Mouse (Mus musculus) small intestine, adult 2 months (tissue): ENCODE data around the gene Tmeff2. TPM values are rescaled to one million over a fixed set of nuclear protein-coding genes. Genes with fewer than 3 reads are reported as not detected.
"Not testable (repeated sequence)": the region's sequence is repeated elsewhere in the genome, so short reads cannot be mapped to it uniquely, and the experiment has no call there.

Experiments used
- H3K27ac ChIP-seq: fragments of 200-500 bp; 2 replicates; pipeline ENCODE4 v1.5.1; 2012; ENCODE audit warnings: low read depth, low read length, control low read depth, inconsistent platforms; ENCODE audit not compliant: insufficient read depth
- H3K27me3 ChIP-seq: fragments of 200-500 bp; 2 replicates; pipeline ENCODE4 v1.6.1; 2012; ENCODE audit warnings: mild to moderate bottlenecking, moderate library complexity, low read length, inconsistent platforms; ENCODE audit not compliant: control insufficient read depth, insufficient read depth
- H3K36me3 ChIP-seq: fragments of 200-500 bp; 2 replicates; pipeline ENCODE4 v1.6.1; 2012; ENCODE audit warnings: mild to moderate bottlenecking, low read length, control low read depth, inconsistent platforms; ENCODE audit not compliant: control insufficient read depth, insufficient read depth
- H3K4me1 ChIP-seq: fragments of 200-500 bp; 2 replicates; pipeline ENCODE4 v1.6.1; 2012; ENCODE audit warnings: low read length, inconsistent platforms, mixed read lengths; ENCODE audit not compliant: control insufficient read depth, insufficient read depth, insufficient read length
- H3K4me3 ChIP-seq: fragments of 200-500 bp; 2 replicates; pipeline ENCODE4 v1.5.1; 2012; ENCODE audit warnings: low read depth, mild to moderate bottlenecking, control low read depth, inconsistent platforms, low read length, moderate library complexity
- CTCF ChIP-seq: fragments of 200-500 bp; IDR thresholded peaks from 2 replicates; pipeline ENCODE4 v1.5.1; 2012; ENCODE audit warnings: low read depth, mild to moderate bottlenecking, control low read depth, inconsistent platforms, low read length, moderate library complexity, mixed read lengths; ENCODE audit not compliant: insufficient replicate concordance, insufficient read length; ENCODE audit errors: extremely low read depth
- POLR2A ChIP-seq: fragments of 200-500 bp; IDR thresholded peaks from 2 replicates; pipeline ENCODE4 v1.6.1; 2012; ENCODE audit warnings: low read depth, mild to moderate bottlenecking, control low read depth, inconsistent platforms, low read length, moderate library complexity
- WGBS: fragments of 180-500 bp; shearing (Covaris S2); methylation state at CpG from one replicate; pipeline ENCODE4 v1.1.7; 2018; 5-methylcytosine and 5-hydroxymethylcytosine counted together
- polyA plus RNA-seq: library from polyadenylated mRNA; depleted of rRNA; stranded (reverse); fragments of >200 nt; gene quantifications from 2 replicates; pipeline ENCODE4 v1.2.3, GENCODE M21; 2012; rRNA removed

The Tmeff2 gene
- polyA plus RNA-seq: 0.22 and 0.39 TPM in 2 replicates

DNA sequence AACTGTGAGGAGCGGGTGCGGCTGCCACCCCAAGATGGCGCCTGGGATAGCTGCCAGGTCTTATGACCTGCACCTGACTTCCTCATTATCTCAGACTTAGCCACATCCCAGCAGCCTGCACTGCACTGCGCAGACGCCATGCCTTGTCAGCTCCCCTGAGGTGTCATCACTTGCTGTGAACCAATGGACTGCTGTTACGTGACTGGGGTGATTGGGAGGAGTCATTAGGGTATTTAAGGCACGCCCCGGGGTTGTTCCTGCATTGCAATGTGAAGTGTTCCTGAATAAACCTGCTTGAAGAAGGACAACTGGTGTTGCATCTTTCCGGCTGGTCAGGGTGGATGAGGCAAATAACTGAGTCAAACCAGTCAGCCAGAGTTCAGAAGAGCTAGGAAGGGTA is at the start of gene Tmeff2:
Tmeff2 (plus strand) TSS at position 262 of the 400 bp plus-strand sequence.
- not testable (repeated sequence) for H3K4me1 ChIP-seq, H3K27ac ChIP-seq, H3K36me3 ChIP-seq, H3K4me3 ChIP-seq, H3K27me3 ChIP-seq
- WGBS: 86% methylated on average over 9 of the region's 9 CpGs

DNA sequence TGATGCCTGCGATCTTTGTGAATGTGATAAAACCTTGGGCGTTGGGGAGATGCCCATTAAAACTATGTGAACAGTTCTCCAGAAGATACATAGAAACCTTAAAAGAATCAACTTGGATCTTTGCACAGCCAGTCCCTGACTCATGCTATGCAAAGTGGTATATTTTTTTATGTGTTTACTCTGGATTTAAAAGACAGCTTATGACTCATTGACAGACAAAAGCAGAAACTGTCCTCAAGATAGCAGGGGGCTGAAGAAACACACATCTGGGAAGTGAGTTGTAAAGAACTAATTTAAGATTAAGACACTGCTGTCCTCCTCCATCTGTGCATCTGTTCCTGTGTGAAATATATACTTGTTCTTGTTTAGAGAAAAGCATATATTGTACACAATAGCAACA is 38.9 kb upstream of the Tmeff2 start:
- H3K36me3 ChIP-seq: no peaks in the 10 kb centered on the region
- H3K4me3 ChIP-seq: no peak overlapping the region
- 55% methylated on average over 2 of the region's 2 CpGs for WGBS
- H3K27ac ChIP-seq: no peak overlapping the region
- no peaks in the 10 kb centered on the region for H3K4me1 ChIP-seq
- H3K27me3 ChIP-seq: no peaks in the 10 kb centered on the region
- TF ChIP-seq POLR2A (no peak), CTCF (no peak)

DNA sequence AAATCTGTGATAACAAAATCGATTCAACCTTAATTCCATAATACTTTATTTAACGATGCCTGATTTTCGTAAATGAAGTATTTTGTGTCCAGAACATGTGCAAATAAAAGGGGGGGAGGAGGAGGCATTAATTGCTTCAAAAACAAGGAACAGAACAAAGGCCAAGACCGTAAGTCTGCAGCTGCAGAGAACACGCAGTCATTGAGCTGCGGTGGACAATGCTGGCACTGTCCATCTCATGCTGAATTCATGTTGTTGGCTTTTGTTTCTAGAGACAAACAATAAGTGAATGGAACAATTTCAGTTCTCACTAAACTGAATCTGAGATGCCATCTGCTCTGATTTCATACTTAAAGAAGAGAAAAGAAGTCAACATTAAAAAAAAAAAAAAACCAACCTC is 2.8 kb upstream of the Tmeff2 start:
- WGBS: 76% methylated on average over 6 of the region's 6 CpGs
- Histone ChIP-seq H3K4me1 (no peaks in the 10 kb centered on the region), H3K27ac (no peak overlapping the region), H3K27me3 (no peaks in the 10 kb centered on the region), H3K4me3 (no peak overlapping the region), H3K36me3 (no peaks in the 10 kb centered on the region)
- TF ChIP-seq CTCF (no peak), POLR2A (no peak)

DNA sequence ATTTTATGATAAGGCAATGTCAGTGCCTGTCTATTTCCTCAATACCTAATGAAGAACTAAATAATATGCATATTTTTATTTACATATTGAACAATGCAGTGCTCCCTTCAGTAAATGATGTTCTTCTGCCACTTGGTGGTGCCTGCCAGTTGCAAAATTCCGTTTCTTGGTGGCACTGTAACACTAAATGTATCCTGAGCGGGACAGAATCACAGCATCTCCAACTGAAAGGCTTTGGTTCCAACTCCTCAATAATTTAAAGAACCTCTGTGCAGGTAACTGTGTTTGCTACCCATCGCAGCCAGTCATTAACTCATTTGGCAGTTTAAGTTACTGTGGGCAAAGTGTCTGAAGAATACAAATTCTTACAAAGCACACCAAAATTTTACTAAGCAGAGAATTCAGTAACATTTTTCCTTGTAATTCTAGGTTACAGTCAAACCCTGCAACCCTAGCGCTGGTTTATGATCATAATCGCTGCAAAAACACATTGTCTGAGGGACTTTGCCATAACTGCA is 24.4 kb downstream of the Tmeff2 start:
- Histone ChIP-seq H3K27me3 (peaks cover 14% of the 10 kb centered on the region), H3K4me3 (no peak overlapping the region), H3K4me1 (no peaks in the 10 kb centered on the region; the same call in 1 of the 2 replicates), H3K36me3 (no peaks in the 10 kb centered on the region), H3K27ac (no peak overlapping the region)
- WGBS: 52% methylated on average over 5 of the region's 5 CpGs
- no peak for TF ChIP-seq POLR2A
- no peak for TF ChIP-seq CTCF

DNA sequence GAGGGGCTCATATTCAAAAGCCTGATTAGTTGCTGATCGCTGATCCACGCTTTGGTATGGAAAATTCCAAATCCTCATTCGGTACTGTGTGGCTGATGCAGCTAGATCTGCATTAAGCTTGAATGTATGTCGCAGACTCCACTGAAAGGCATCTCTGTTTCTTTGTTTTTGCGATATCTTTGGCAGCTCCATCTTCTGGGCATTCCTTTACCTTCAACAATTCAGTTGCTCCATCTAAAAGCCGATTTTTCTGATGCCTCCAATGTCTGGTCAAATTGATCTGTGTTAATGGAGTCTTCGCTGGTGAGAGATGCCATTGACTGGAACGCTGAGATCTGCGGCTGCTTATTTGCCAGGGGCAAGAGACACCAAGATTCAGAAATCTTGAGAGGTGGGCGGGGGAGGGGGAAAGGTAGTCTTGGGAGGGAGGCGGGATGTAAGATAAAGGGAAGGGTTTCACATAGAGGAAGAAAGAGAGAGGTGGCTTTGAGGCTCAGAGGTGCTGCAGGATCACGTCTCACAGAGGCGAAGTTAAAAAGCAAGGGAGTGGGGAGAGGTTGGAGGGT is 25.0 kb downstream of the Tmeff2 start:
- H3K27ac ChIP-seq: no peak overlapping the region
- H3K4me1 ChIP-seq: no peaks in the 10 kb centered on the region; the same call in 1 of the 2 replicates
- peaks cover 14% of the 10 kb centered on the region for H3K27me3 ChIP-seq
- no peak overlapping the region for H3K4me3 ChIP-seq
- TF ChIP-seq POLR2A: no peak
- 20% methylated on average over 13 of the region's 13 CpGs for WGBS
- H3K36me3 ChIP-seq: no peaks in the 10 kb centered on the region

DNA sequence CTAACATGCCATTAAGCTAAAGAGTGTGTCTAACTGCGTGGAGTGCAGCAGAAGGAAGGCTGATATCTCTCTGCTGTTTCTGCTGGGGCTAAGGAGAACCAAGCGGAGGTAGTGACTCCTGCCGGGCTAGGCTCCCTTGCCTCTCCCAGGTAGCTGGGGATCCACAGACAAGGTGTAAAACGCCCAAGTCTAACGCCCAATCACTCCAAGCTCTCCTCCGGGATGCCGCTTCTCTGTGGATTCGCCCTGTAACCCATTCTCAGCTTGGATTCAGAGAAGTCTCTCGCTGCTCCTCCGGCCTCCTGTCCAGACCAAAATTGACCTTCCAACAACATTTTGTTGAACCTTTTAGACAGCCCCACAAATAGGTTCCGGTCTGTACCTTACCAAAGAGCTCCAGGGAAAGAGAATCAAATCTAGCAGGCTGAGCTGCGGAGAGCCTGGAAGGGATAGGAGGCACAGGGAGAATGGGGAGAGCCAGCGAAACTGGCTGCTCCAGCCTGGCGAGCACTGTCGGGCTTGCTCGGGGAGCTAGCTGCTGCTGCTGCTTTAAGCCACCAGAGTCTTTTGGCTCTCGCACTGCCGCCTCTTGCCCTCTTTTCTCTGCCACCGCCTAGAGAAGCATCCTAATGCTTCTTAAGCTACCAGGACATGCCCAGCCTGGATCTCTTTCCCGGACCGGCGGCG is 26.1 kb downstream of the Tmeff2 start:
- Histone ChIP-seq H3K36me3 (no peaks in the 10 kb centered on the region), H3K27me3 (peaks cover 14% of the 10 kb centered on the region), H3K27ac (no peak overlapping the region), H3K4me1 (no peaks in the 10 kb centered on the region; the same call in 1 of the 2 replicates), H3K4me3 (peak overlapping the region; percentile 46)
- 4% methylated on average over 23 of the region's 23 CpGs for WGBS
- TF ChIP-seq POLR2A (no peak), CTCF (no peak)

DNA sequence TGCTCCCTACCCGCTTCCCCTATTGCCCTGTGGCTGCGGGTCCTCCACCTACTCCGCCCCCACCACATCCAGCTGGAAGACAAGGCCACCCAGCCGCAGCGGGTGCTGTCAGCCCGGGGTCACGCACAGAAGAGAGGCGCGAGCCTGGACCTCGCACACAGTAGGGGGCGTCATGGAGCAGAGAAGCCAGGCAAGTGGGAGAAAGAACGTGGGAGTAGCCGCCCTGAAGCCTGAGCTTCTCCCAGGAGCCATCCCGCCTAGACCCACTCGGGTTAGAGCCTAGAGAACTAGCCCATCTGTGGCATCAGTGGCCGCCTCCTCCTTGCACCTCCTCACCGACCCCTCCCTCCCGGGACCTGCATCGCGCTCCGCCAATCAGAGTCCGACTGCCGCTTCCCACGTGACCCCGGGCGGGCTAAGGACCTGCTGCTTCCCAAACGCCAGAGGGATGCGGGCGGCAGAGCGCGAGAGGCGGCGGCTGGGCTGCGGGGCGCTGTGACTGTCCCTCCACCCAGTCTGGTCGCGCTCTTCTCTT is 26.7 kb downstream of the Tmeff2 start:
- Histone ChIP-seq H3K4me1 (no peaks in the 10 kb centered on the region; the same call in 1 of the 2 replicates), H3K27me3 (peaks cover 14% of the 10 kb centered on the region), H3K36me3 (no peaks in the 10 kb centered on the region), H3K27ac (no peak overlapping the region), H3K4me3 (peak overlapping the region; percentile 46)
- WGBS: under 1% methylated on average over 37 of the region's 37 CpGs
- TF ChIP-seq CTCF: no peak
- TF ChIP-seq POLR2A: no peak
